Mouse (Mus musculus) erythroid progenitor cell, adult 5-6 weeks (primary cell): ENCODE measurements around the gene Ripor1. TPM values are rescaled to one million over a fixed set of nuclear protein-coding genes. Genes with fewer than 3 reads are reported as not detected.
"Not testable (repeated sequence)": the region's sequence is repeated elsewhere in the genome, so short reads cannot be mapped to it uniquely, and the experiment has no call there.

ENCODE experiments used
- ATAC-seq: replicated peaks from 2 replicates; pipeline ENCODE4 v1.8.0; 2016; ENCODE audit warnings: moderate number of reproducible peaks, mild to moderate bottlenecking, moderate TSS enrichment, inconsistent platforms; ENCODE audit not compliant: poor library complexity, low FRiP score, severe bottlenecking
- total RNA-seq, 2 experiments: library from RNA; stranded (forward) in 1 of 2; stranded (reverse) in 1 of 2; fragments of 150-400 nt in 1 of 2; fragments of 186-747, 209-891 nt in 1 of 2; gene quantifications; 2 replicates each; pipeline versions ENCODE4 v1.2.3 to v1.2.4; 2015 to 2017; ENCODE audit warnings: low replicate concordance in 2 of 2

Ripor1 gene
- total RNA-seq, 2 experiments from 2014 or later = 0.23 to 11.3 TPM

GRCm38 (mm10) chr8:105602540-105602939 is 2.5 kb upstream of the Ripor1 start:
- ATAC-seq = not testable (repeated sequence)

GRCm38 (mm10) chr8:105605491-105606188 is 585 bp downstream of the Ripor1 start:
- peak; percentile 64 for ATAC-seq

- ATAC-seq = no peak
Observed at GRCm38 (mm10) chr8:105606189-105607023, 1.4 kb downstream of the Ripor1 start.

- ATAC-seq = no peak
Observed at GRCm38 (mm10) chr8:105607062-105607461, 2.0 kb downstream of the Ripor1 start.

- ATAC-seq = no peak
Observed at GRCm38 (mm10) chr8:105607684-105608083, 2.6 kb downstream of the Ripor1 start.

- ATAC-seq = no peak
Observed at GRCm38 (mm10) chr8:105609355-105609754, 4.3 kb downstream of the Ripor1 start.

GRCm38 (mm10) chr8:105609771-105610170 is 4.7 kb downstream of the Ripor1 start:
- ATAC-seq = no peak

GRCm38 (mm10) chr8:105611836-105612235 is 6.8 kb downstream of the Ripor1 start:
- no peak for ATAC-seq

- ATAC-seq = peak; percentile 69
Observed at GRCm38 (mm10) chr8:105613037-105613436, 8.0 kb downstream of the Ripor1 start.

- no peak for ATAC-seq
Observed at GRCm38 (mm10) chr8:105613830-105614511, 8.9 kb downstream of the Ripor1 start.

- ATAC-seq = no peak
Observed at GRCm38 (mm10) chr8:105615942-105616341, 10.9 kb downstream of the Ripor1 start.

- ATAC-seq = no peak
Observed at GRCm38 (mm10) chr8:105617451-105618278, 12.6 kb downstream of the Ripor1 start.

- ATAC-seq = no peak
Observed at GRCm38 (mm10) chr8:105618279-105618634, 13.2 kb downstream of the Ripor1 start.

- ATAC-seq = no peak
Observed at GRCm38 (mm10) chr8:105618892-105619591, 14.0 kb downstream of the Ripor1 start.

- no peak for ATAC-seq
Observed at GRCm38 (mm10) chr8:105620211-105620610, 15.2 kb downstream of the Ripor1 start.

GRCm38 (mm10) chr8:105620946-105621720 is 16.1 kb downstream of the Ripor1 start:
- no peak for ATAC-seq

- no peak for ATAC-seq
Observed at GRCm38 (mm10) chr8:105621841-105622240, 16.8 kb downstream of the Ripor1 start.

GRCm38 (mm10) chr8:105622421-105622920 is 17.4 kb downstream of the Ripor1 start:
- peak; percentile 90 for ATAC-seq
